Mouse (Mus musculus) stomach, embryonic 16.5 days (tissue): Measurements from ENCODE around the gene Nhlrc1. TPM values are rescaled to one million over a fixed set of nuclear protein-coding genes. Genes with fewer than 3 reads are reported as not detected.

ENCODE experiments used
- ATAC-seq: fragments of 200-750 bp; cut with Nextera tagmentation; 2 replicates; pipeline ENCODE4 v1.8.0; 2017; ENCODE audit warnings: moderate number of reproducible peaks, moderate TSS enrichment; ENCODE audit not compliant: insufficient read depth, low FRiP score
- H3K27ac ChIP-seq: fragments of 300-500 bp; sonication (generic); 2 replicates; pipeline ENCODE4 v1.5.1; 2014; ENCODE audit warnings: low read length
- H3K27me3 ChIP-seq: fragments of 300-500 bp; sonication (generic); 2 replicates; pipeline ENCODE4 v1.6.1; 2014; ENCODE audit warnings: low read length, control low read depth, mixed read lengths; ENCODE audit not compliant: control insufficient read depth, insufficient read depth
- H3K36me3 ChIP-seq: fragments of 300-500 bp; sonication (generic); 2 replicates; pipeline ENCODE4 v1.6.1; 2014; ENCODE audit warnings: low read length; ENCODE audit not compliant: control insufficient read depth, insufficient read depth
- H3K4me1 ChIP-seq: fragments of 300-500 bp; sonication (generic); 2 replicates; pipeline ENCODE4 v1.6.1; 2014; ENCODE audit warnings: low read length, control low read depth, mixed read lengths; ENCODE audit not compliant: control insufficient read depth, insufficient read depth
- H3K4me2 ChIP-seq: fragments of 300-500 bp; sonication (generic); 2 replicates; pipeline ENCODE4 v1.6.1; 2014; ENCODE audit warnings: low read depth, low read length, mixed read lengths
- H3K4me3 ChIP-seq: fragments of 300-500 bp; sonication (generic); replicated peaks from 2 replicates; pipeline ENCODE4 v1.5.1; 2014; ENCODE audit warnings: mild to moderate bottlenecking, low read length
- H3K9ac ChIP-seq: fragments of 300-500 bp; sonication (generic); 2 replicates; pipeline ENCODE4 v1.6.1; 2014; ENCODE audit warnings: low read length
- H3K9me3 ChIP-seq: fragments of 300-500 bp; sonication (generic); replicated peaks from 2 replicates; pipeline ENCODE4 v1.6.1; 2016; ENCODE audit warnings: low read length, control low read depth; ENCODE audit not compliant: control insufficient read depth
- WGBS: fragments of 180-500 bp; shearing (Covaris S2); extraction: QIAGEN DNeasy Blood & Tissue Kit; methylation state at CpG from one replicate; pipeline ENCODE4 v1.1.7; 2014; 5-methylcytosine and 5-hydroxymethylcytosine counted together
- polyA plus RNA-seq: library from polyadenylated mRNA; unstranded; fragments of >200 nt; fragmentation: Nextera tagmentation; extraction: Ambion mirVana; gene quantifications from 2 replicates; pipeline ENCODE4 v1.2.1, GENCODE M21; 2015

Nhlrc1 gene
- polyA plus RNA-seq, 1 experiment from 2014 or later, result 4.0 TPM

DNA sequence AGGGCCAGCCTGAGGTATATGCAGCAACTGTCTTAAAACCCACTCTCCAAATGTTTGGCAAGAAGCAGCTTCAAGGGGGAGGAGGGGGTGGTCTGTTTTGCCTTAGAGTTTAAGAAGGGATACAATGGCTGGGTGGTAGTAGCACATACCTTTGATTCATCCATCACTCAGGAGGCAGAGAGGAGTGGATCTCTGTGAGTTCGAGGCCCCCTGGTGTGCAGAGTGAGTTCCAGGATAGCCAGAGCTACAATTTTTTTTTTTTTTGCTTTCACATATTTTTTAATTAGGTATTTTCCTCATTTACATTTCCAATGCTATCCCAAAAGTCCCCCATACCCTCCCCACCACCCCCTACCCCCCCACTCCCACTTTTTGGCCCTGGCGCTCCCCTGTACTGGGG, 46.0 kb downstream of the Nhlrc1 start:
- Histone ChIP-seq H3K4me3 (no peak overlapping the region), H3K36me3 (no peaks in the 10 kb centered on the region), H3K9me3 (no peaks in the 10 kb centered on the region), H3K27me3 (no peaks in the 10 kb centered on the region), H3K4me2 (no peak overlapping the region), H3K27ac (no peak overlapping the region), H3K4me1 (no peaks in the 10 kb centered on the region), H3K9ac (no peak overlapping the region)
- WGBS, result 79% methylated on average over 2 of the region's 2 CpGs
- no peak for ATAC-seq

- Histone ChIP-seq H3K27ac (peak overlapping the region; percentile 11; the same call in 1 of the 2 replicates), H3K9ac (no peak overlapping the region), H3K4me3 (no peak overlapping the region), H3K27me3 (no peaks in the 10 kb centered on the region), H3K4me1 (no peaks in the 10 kb centered on the region), H3K36me3 (no peaks in the 10 kb centered on the region), H3K9me3 (no peaks in the 10 kb centered on the region), H3K4me2 (no peak overlapping the region)
- 75% methylated on average over 4 of the region's 4 CpGs for WGBS
- no peak for ATAC-seq
These were observed 47.3 kb downstream of the Nhlrc1 start for GRCm38 (mm10) chr13:46967308-46967707.

Other genes starting within 250 kb of the Nhlrc1 start
- 7.9 and 9.1 TPM in 2 replicates for gene Kif13a, start 85.0 kb downstream of the Nhlrc1 start, polyA plus RNA-seq
- 16.4 and 17.1 TPM in 2 replicates for gene Kdm1b, start 28.6 kb upstream of the Nhlrc1 start, polyA plus RNA-seq
- 18.9 and 19.8 TPM in 2 replicates for gene Tpmt, start 29.9 kb upstream of the Nhlrc1 start, polyA plus RNA-seq
- 164 and 199 TPM in 2 replicates for gene Dek, start 91.4 kb upstream of the Nhlrc1 start, polyA plus RNA-seq
- 3.1 and 3.4 TPM in 2 replicates for gene Rnf144b, start 107.8 kb upstream of the Nhlrc1 start, polyA plus RNA-seq